Mouse (Mus musculus): Measurements from ENCODE around the gene Tlr7. TPM values are rescaled to one million over a fixed set of nuclear protein-coding genes. Genes with fewer than 3 reads are reported as not detected.
"Not testable (repeated sequence)": the region's sequence is repeated elsewhere in the genome, so short reads cannot be mapped to it uniquely, and the experiment has no call there.

Tlr7 gene
- 0.39 TPM in 1 of 2 replicates, not detected in the other for polyA plus RNA-seq (2012; ENCODE audit: insufficient read depth, low replicate concordance)

GRCm38 (mm10) chrX:167330399-167330798 lies at the start of gene Tlr7:
Gene Tlr7, minus strand, starts transcription at chrX:167330558.
- Histone ChIP-seq H3K4me1 (peaks cover 50% of the 10 kb centered on the region), H3K9me3 (no peaks in the 10 kb centered on the region), H3K27me3 (replicated peaks) (peaks cover 2% of the 10 kb centered on the region), H3K4me3 (replicated peaks) (peak within 1 kb of the TSS; percentile 76), H3K36me3 (replicated peaks; ENCODE audit: low read length) (no peaks in the 10 kb centered on the region)
- TF ChIP-seq FLI1 (IDR thresholded peaks at IDR 0.05; ENCODE audit: low read length): no peak
- no peak for TF ChIP-seq GATA1 (IDR thresholded peaks at IDR 0.05; ENCODE audit: borderline replicate concordance, low read length)

- H3K4me1 ChIP-seq: peaks cover 4% of the 10 kb centered on the region
- TF ChIP-seq FLI1 (IDR thresholded peaks at IDR 0.05; ENCODE audit: low read length) (no peak), GATA1 (IDR thresholded peaks at IDR 0.05; ENCODE audit: borderline replicate concordance, low read length) (no peak)
- peaks cover 8% of the 10 kb centered on the region for H3K27me3 ChIP-seq (replicated peaks)
- no peak overlapping the region for H3K4me3 ChIP-seq (replicated peaks)
- no peaks in the 10 kb centered on the region for H3K36me3 ChIP-seq (replicated peaks; ENCODE audit: low read length)
- H3K9me3 ChIP-seq: no peaks in the 10 kb centered on the region
Observed at GRCm38 (mm10) chrX:167380073-167380472, 49.7 kb upstream of the Tlr7 start.

- not testable (repeated sequence) for H3K27me3 ChIP-seq (replicated peaks); H3K4me1 ChIP-seq; H3K9me3 ChIP-seq; H3K4me3 ChIP-seq (replicated peaks)
- peaks cover 44% of the 10 kb centered on the region for H3K36me3 ChIP-seq (replicated peaks; ENCODE audit: low read length)
Observed at GRCm38 (mm10) chrX:167361231-167361630, 30.9 kb upstream of the Tlr7 start.

DNA sequence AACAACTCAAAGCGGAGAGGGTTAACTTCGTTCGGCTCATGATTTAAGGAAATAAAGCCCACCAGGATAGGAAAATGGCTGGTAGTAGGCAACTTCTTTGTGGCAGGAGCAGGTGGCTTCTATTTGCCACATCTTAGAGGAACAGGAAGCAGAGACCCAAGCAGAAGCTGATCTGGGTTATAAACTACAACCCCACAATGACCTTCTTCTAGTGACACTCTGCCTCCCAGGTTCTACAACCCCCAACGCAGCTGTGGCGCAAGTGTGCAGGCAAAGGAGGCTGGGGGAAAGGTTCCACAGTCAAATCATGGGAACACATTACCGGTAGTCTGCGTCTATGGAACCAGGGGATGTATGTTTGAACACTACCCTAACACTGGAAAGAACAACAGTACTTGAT lies 29.3 kb upstream of the Tlr7 start:
- H3K27me3 ChIP-seq (replicated peaks): peaks cover 2% of the 10 kb centered on the region
- H3K4me3 ChIP-seq (replicated peaks): no peak overlapping the region
- TF ChIP-seq GATA1 (IDR thresholded peaks at IDR 0.05; ENCODE audit: borderline replicate concordance, low read length) (no peak), FLI1 (IDR thresholded peaks at IDR 0.05; ENCODE audit: low read length) (no peak)
- no peaks in the 10 kb centered on the region for H3K9me3 ChIP-seq
- H3K4me1 ChIP-seq: peaks cover 18% of the 10 kb centered on the region
- peaks cover 41% of the 10 kb centered on the region for H3K36me3 ChIP-seq (replicated peaks; ENCODE audit: low read length)

- H3K4me1 ChIP-seq: peaks cover 22% of the 10 kb centered on the region
- peaks cover 21% of the 10 kb centered on the region for H3K36me3 ChIP-seq (replicated peaks; ENCODE audit: low read length)
- no peak overlapping the region for H3K4me3 ChIP-seq (replicated peaks)
- TF ChIP-seq FLI1 (IDR thresholded peaks at IDR 0.05; ENCODE audit: low read length): no peak
- TF ChIP-seq GATA1 (IDR thresholded peaks at IDR 0.05; ENCODE audit: borderline replicate concordance, low read length): no peak
- no peaks in the 10 kb centered on the region for H3K9me3 ChIP-seq
- peaks cover 2% of the 10 kb centered on the region for H3K27me3 ChIP-seq (replicated peaks)
Observed at GRCm38 (mm10) chrX:167357415-167357814, 27.1 kb upstream of the Tlr7 start.

- peaks cover 19% of the 10 kb centered on the region for H3K36me3 ChIP-seq (replicated peaks; ENCODE audit: low read length)
- H3K9me3 ChIP-seq: no peaks in the 10 kb centered on the region
Observed at GRCm38 (mm10) chrX:167355965-167356364, 25.6 kb upstream of the Tlr7 start.

DNA sequence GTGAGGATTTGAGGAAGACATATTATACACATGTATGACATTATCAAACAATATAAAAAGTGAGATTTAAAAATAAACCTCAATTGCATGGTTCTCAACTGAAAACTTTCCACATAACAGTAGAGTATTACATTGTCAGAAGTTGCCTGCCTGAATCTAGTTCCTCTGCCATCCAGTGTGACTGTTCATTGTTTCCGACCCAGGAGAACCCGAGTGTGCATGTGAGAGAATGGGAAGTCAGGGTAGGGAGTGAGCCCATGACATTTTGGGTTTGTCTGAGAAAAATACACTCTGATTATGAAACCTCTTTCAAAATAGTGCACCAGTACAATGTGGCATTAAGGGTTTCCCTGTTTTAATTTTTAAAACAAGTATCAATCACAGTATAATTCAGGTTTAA lies 23.3 kb upstream of the Tlr7 start:
- no peak for TF ChIP-seq GATA1 (IDR thresholded peaks at IDR 0.05; ENCODE audit: borderline replicate concordance, low read length)
- no peak for TF ChIP-seq FLI1 (IDR thresholded peaks at IDR 0.05; ENCODE audit: low read length)
- peaks cover 24% of the 10 kb centered on the region for H3K36me3 ChIP-seq (replicated peaks; ENCODE audit: low read length)
- H3K4me1 ChIP-seq: peaks cover 22% of the 10 kb centered on the region
- H3K9me3 ChIP-seq: no peaks in the 10 kb centered on the region
- peaks cover 2% of the 10 kb centered on the region for H3K27me3 ChIP-seq (replicated peaks)
- no peak overlapping the region for H3K4me3 ChIP-seq (replicated peaks)

More at GRCm38 (mm10) chrX:167355965-167356364, 25.6 kb upstream of the Tlr7 start:
- no peak overlapping the region for H3K4me3 ChIP-seq (replicated peaks)
- TF ChIP-seq GATA1 (IDR thresholded peaks at IDR 0.05; ENCODE audit: borderline replicate concordance, low read length) (no peak), FLI1 (IDR thresholded peaks at IDR 0.05; ENCODE audit: low read length) (no peak)
- peaks cover 22% of the 10 kb centered on the region for H3K4me1 ChIP-seq
- no peaks in the 10 kb centered on the region for H3K27me3 ChIP-seq (replicated peaks)

DNA sequence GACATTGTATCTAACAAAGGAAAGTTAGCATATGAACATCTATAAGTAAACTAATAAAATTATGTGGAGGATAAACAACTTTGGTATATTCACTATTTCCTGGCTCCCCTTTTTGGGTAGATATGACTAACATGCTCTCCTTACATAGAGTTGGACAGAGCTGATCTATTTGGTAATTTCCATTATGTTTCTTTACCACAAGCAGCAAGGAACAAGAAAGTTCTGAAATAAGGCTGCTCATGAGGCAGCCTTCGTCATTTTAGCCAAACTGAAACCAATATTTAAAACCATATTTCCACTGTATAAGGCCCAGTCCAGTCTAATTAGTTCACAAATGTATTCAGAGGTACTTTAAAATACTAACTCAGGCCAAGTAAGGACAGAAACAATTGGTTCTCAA lies 16.1 kb upstream of the Tlr7 start:
- H3K4me1 ChIP-seq: peaks cover 8% of the 10 kb centered on the region; the same call in 1 of the 2 replicates
- TF ChIP-seq FLI1 (IDR thresholded peaks at IDR 0.05; ENCODE audit: low read length) (no peak), GATA1 (IDR thresholded peaks at IDR 0.05; ENCODE audit: borderline replicate concordance, low read length) (no peak)

DNA sequence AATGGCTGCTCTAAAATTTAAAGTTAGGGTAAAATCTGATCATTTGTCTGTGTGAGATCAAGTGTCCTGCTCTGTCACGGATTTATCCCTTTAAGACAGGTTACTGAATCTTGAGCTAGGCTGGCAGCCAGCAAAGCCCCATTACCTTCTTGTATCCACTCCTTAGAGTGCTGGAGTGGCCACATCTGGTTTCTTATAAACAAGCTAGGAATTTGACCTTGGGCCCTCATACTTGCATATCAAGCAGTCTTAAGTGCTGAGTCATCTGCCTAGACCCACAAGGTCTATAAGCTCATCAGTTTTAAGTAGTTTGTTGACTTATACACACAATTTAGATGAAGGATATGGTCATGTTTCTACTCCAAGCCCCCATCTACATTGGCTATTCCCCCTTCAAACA lies 14.0 kb upstream of the Tlr7 start:
- TF ChIP-seq GATA1 (IDR thresholded peaks at IDR 0.05; ENCODE audit: borderline replicate concordance, low read length) (no peak), FLI1 (IDR thresholded peaks at IDR 0.05; ENCODE audit: low read length) (no peak)
- H3K4me3 ChIP-seq (replicated peaks): no peak overlapping the region
- H3K4me1 ChIP-seq: peaks cover 8% of the 10 kb centered on the region; the same call in 1 of the 2 replicates
- no peaks in the 10 kb centered on the region for H3K9me3 ChIP-seq
- peaks cover 3% of the 10 kb centered on the region for H3K27me3 ChIP-seq (replicated peaks)
- peaks cover 10% of the 10 kb centered on the region for H3K36me3 ChIP-seq (replicated peaks; ENCODE audit: low read length)

More for the DNA sequence above, 16.1 kb upstream of the Tlr7 start:
- Histone ChIP-seq H3K9me3 (no peaks in the 10 kb centered on the region), H3K27me3 (replicated peaks) (peaks cover 3% of the 10 kb centered on the region), H3K36me3 (replicated peaks; ENCODE audit: low read length) (peaks cover 24% of the 10 kb centered on the region), H3K4me3 (replicated peaks) (no peak overlapping the region)

GRCm38 (mm10) chrX:167341811-167342210 lies 11.5 kb upstream of the Tlr7 start:
- H3K36me3 ChIP-seq (replicated peaks; ENCODE audit: low read length): no peaks in the 10 kb centered on the region
- H3K4me3 ChIP-seq (replicated peaks): no peak overlapping the region
- no peaks in the 10 kb centered on the region for H3K9me3 ChIP-seq
- peaks cover 8% of the 10 kb centered on the region; the same call in 1 of the 2 replicates for H3K4me1 ChIP-seq
- TF ChIP-seq GATA1 (IDR thresholded peaks at IDR 0.05; ENCODE audit: borderline replicate concordance, low read length) (no peak), FLI1 (IDR thresholded peaks at IDR 0.05; ENCODE audit: low read length) (no peak)
- H3K27me3 ChIP-seq (replicated peaks): peaks cover 3% of the 10 kb centered on the region

- no peak for TF ChIP-seq GATA1 (IDR thresholded peaks at IDR 0.05; ENCODE audit: borderline replicate concordance, low read length)
- TF ChIP-seq FLI1 (IDR thresholded peaks at IDR 0.05; ENCODE audit: low read length): no peak
- H3K27me3 ChIP-seq (replicated peaks): peaks cover 1% of the 10 kb centered on the region
- peaks cover 8% of the 10 kb centered on the region; the same call in 1 of the 2 replicates for H3K4me1 ChIP-seq
- no peaks in the 10 kb centered on the region for H3K36me3 ChIP-seq (replicated peaks; ENCODE audit: low read length)
- no peak overlapping the region for H3K4me3 ChIP-seq (replicated peaks)
- no peaks in the 10 kb centered on the region for H3K9me3 ChIP-seq
Observed at GRCm38 (mm10) chrX:167340190-167340589, 9.8 kb upstream of the Tlr7 start.

Data from megakaryocyte, embryonic 14.5 days (primary cell).